Mouse (Mus musculus) heart, adult 9 months (tissue): Measurements from ENCODE around the gene Mgat4a.

Source experiments
- DNase-seq, 2 experiments: peaks; one replicate each; pipeline ENCODE4 v3.0.0; 2022; ENCODE audit warnings: low spot score in 2 of 2

Gene Mgat4a

DNA sequence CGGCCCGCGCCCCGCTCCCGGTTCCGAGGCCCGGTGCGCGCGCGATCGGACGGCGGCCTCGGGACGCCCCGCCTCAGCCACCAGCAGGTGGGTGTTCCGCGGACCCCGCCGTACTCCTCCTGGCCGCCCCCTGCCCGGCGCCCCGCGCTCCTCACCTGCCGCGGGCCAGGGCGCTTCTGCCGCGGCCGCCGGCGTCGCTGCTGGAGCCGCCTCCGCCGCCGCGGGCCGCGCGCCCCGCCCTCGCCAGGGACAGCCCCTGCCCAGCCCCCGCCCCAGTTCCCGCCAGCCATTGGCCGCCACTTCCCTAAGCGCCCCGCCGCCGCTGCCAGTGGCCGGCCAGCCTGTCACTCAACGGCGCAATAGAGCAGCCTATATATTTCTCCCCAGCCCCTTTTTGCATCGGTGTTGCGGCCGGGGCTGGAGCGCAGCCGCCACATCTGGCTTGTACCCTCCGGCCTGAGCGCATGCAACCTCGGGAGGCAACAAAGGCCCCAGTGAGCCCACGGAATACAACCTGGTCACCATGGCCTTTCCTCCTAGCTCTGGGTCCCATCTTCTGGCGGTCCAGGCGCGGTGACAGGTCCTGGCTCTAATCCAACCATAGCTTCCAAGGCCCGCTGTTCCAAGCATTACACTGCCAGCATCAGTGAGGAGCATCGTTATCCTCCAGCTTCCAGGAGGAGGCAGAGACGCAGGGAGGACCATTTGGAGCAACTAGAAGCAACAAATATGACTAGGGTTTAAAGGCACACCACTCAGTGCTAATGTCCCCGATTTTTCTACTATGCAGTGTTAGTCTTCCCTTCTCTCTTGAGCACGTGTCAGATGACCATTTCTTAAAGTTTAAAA, at the start of gene Mgat4a:
Gene Mgat4a (minus strand): TSS at position 207 of the 849 bp plus-strand sequence.
- DNase-seq = peak; percentile 90 to 94

DNA sequence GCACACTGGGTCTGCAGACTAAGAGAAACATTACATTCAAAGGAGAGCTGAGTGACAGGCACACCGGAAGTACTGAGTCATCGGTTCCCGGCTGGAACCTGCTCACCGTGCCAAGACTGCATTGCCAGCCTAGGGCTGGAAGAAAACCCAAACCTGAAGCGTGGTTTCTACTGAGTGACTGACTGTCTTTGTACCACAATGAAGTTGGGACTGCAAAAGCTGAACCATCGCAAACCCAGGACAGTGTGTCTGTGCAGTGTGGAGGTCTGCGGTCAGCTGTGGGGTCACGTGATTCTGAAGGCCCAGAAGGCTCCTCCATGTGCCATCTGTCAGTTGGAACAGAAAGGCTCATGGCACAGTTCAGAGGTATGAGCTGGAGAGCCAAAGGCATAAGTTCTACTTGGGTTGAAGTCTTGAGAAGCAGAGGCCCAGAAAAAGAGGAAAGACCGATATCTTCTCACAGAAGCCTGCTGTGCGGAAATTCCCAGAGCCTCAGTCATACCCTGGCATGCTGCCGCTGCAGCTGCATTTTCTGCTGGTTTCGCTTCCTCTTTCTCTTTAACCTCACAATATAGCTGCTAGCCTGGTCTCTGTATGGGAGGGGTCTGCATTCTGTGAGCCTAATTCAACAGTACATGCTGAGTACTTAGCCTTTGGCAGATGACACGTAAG, 45.1 kb upstream of the Mgat4a start:
- DNase-seq = peak; percentile 86 to 88

DNA sequence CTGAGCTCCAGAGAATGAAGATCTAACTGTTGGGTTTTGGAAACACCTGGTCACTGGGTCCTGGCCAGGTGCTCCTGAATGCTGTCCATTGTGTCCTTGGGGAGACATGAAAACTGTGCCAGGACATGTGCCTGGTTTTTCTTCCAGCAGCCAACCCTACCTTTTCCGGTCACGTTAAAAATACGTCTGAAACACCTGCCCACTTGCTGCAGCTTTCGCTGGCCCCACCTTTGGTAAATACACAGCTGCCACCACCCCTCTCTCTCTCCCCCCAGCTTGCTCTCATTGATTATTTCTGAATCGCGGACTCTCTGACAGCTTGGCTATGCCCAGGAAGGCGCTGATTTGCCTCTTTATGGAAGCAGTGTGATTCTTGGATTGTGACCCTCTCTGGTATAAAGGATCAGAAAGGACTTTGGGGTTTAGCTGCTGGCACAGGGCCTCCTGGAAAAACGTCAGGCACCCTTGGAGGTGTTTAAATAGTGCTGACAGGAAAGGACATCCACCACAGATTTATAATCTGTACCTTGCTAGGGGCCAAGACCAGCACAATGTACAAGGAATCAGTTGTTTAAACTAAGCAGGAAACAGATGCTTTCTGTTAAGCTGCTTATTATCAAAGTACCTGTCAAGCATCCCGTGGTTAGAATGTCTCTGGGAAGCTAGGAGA, 43.1 kb upstream of the Mgat4a start:
- DNase-seq = no peak

DNA sequence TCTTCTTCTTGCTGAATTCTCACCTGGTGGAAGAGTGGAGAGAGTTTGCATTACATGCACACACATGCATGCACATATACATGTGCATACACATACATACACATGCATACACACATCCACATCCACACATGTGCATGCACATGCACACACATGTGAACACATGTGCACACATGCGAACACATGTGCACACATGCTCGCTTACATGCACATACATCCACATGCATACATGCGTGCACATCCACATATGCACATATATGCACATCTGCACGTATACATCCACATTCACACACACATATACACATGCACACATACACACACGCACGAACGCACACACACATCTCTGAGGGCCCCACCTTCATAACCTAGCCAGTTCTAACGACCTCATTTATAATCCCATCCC, 42.4 kb upstream of the Mgat4a start:
- no peak for DNase-seq

DNA sequence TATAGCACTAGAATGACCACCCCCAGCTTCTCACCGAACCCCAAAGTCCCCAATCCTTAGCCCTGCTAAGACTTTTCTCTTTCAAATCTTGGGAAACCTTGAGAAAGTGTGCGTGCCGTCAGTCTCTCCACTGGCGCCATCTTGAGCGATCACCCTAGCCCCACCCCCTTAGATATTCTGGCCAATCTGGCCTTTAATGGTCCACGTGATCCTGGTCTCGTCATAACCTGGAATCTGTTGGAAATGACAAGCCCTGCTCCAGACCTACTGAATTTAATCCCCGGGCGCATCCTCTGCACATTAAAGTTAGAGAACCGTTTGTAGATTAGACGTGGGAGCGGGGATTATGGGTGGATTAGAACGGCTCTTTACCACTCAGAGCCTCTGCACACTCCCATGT, 38.9 kb upstream of the Mgat4a start:
- no peak for DNase-seq

DNA sequence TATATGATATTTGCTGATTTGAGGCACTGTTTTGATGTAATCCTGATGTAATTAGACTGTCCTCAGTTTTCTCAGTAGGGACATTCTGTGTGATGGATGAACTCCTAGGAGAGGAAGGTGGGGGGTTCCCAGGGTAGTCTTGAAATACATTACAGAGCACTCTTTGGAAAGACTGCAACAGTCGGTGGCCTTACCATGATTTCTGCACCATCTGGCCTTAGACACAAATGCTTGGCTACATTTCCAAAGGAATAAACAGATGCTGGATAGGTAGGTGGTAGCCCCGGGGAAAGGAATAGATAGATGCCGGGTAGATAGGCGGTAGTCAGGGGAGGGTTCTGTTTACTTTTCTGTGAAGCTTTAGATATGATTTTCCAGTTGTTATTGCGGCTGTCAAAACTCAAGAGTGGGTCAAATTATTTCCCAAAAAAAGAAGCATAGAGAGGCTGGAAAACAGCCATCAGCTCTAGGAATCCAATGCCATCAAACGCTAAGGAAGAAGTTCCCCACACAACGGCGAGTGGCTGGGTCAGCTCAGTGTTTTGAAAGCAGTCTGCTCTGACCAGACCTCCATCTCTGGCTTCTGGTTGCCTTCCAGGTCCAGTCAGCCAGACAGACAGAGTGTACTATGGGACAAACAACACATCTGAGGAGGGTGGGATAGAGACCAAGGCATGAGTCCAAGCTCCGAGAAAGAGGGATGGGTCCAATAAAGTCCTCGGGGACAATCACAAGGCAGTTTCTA, 31.9 kb upstream of the Mgat4a start:
- DNase-seq = peak in 1 of 2 experiments; percentile 15

DNA sequence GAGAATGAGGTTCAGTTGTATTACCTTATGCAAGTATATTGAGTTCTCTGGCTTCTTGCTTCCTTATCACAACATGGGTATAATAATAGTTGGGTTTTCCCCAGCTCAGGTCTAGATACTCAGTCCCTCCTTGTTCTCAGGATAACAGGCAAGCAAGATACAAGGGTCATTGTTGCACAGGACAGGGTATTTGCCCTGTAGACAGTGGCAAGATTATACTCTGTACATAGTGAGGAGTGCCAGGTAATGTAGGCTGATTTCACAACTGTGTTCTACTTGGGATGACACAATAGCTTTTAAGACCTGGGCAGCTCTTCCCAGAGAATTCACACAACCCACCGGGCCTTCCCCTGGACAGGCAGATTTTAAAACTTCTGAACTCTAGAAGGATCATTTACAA, 27.6 kb upstream of the Mgat4a start:
- DNase-seq = no peak

DNA sequence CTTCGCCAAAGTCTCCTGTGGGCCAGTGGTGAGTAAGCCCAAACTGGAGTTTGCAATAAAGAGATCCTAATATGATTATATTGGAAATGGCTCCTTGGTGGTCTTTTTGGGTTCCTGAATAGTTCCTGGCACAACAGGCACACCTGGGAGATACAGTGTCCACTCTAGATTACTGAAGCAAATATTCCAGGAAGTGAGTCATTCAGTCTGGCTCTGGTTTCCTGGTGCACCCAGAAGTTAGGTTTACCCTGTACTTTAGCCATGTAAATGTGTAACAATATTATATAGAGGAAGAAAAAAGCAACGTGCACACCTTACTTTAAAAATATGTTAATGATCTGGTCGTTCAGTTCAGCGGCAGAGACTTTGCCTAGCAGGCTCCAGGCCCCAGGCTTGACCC, 25.9 kb upstream of the Mgat4a start:
- DNase-seq = no peak

DNA sequence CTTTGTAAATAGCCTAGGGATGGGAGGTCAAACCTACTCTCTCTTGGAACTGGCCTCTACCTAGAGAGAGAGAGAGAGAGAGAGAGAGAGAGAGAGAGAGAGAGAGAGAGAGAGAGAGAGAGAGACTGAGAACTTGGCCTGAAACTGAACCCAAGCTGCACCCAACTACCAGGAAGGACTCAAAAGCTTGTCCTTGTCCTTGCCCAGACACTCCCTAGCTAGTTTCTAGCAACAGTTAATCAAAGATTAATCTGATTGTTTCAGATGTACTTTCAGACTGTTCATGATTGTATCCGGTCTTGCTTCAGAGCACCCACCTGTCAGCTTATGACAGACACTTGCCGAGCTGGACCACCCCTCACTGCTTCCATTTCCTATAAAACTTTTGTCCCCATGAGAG, 25.5 kb upstream of the Mgat4a start:
- DNase-seq = no peak

DNA sequence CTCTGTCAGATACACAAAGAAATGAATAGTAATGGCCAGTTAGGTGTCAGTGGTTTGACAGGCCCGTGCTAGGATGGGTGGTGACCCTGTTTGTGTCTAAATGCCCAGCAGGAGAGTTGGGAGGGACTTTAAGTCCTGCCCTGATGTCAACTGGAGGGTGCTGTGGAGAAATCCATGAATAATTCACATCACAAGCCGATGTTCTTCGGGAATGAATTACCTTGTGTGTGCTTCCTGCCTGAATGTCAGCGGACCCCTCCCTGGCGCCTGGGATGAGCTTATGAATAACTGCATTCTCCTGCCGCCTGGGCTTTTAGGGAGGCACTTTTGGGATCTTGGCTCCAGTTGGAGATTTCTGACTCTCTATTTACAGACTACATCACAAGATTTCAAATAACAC, 24.6 kb upstream of the Mgat4a start:
- DNase-seq = no peak

DNA sequence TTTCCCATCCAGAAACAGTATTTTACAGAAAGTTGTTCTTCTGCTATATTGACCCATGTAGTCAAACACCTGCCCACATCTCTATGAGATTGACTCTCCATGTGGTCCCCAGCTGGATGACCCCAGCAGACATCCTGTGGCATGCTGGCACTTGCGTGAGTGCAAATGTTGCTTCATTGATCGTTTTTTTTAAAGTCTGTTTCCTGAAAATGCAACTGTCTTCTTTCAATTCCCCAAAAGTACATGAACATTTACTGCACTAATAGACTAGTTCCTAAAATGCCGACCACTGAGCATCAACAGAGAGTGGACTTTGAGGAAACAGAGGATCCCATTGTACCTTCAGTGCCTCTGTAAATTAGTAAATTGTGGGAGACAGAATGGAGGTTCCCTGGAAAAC, 21.1 kb upstream of the Mgat4a start:
- DNase-seq = peak; percentile 21 to 57

DNA sequence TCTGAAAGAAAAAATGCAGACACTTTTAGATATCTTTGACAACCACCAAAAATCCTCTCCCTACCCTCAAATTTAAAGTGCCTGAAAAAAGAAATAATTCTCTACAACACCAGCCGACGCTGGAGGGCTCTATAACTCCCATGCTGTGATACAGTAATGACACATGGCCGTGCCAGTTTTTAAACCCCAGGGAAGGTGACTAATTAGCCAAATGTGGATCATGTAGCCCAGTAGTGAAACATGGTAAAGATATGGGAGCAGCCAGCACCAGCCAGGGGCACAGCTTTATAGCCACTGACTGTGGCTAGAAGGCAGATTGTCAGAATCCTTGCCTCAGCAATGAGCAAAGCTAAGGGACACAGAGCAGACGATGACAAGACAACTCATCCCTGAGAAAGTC, 19.5 kb upstream of the Mgat4a start:
- no peak for DNase-seq

DNA sequence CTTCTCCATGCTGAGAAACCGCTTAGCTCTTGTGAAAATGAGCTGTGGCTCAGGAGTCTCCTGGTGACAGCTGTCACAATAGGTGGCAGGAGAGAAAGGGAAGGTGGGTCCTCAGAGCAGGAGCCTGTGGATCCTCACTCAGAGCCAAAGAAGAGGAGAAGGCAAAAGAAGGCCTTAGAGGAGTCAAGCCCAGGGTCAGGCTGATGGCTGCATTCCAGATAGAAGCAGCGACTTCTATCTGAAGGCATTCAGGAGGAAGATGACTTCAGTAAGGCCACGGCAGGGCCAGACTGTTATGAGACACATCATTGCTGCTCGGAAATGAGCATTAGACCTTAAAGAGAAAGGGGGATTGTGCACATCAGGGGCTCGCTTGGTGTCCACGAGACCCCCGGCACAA, 11.2 kb upstream of the Mgat4a start:
- no peak for DNase-seq

DNA sequence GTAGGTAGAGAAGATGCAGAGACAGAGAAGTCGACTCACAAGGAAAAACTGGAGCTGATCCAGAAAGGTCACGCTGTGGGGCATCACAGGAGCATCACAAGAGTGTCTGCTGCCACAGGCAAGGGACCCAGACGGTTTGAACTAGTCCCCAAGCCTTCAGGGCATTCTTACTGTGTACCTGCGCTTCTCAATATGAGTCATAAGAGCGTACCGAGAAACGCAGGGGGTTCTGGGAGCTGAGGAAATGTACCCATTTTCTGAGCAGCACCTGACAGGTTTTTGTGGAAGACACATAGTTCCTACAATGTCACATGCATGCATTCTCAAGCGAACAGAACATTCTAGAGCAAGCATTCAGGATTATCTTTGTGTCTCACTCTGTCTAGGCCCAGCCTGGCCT, 8.7 kb upstream of the Mgat4a start:
- no peak for DNase-seq

DNA sequence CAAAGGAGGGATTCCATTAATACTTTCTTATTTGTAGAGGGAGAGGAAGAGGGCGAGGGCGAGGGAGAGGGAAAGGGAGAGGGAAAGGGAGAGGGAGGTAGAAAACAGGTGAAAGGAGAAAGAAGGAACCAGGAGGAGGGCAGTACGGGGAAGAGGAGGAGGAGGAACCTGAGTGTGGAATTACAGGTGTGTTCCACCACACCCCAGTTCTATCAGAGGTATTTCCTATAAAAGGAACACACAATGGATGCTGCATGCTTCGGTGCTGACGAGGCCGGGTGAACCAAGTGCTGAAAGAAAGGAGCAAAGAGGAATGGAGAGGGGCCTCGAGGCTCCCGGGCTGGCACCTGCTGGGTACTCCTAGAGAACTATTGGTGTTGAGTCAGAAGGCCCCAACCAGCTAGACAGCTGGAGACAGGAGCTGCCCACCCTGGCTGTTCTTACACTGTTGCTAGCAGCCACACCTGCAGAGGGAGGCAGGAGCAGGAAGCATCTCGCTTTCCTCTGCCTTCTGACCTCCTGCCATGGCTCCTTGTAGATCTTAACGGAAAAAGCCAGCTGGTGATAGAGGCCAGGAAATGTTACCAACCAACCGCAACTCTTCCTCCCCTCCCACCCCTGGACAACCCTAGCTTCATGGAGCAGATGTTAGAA, 5.7 kb upstream of the Mgat4a start:
- DNase-seq = no peak

DNA sequence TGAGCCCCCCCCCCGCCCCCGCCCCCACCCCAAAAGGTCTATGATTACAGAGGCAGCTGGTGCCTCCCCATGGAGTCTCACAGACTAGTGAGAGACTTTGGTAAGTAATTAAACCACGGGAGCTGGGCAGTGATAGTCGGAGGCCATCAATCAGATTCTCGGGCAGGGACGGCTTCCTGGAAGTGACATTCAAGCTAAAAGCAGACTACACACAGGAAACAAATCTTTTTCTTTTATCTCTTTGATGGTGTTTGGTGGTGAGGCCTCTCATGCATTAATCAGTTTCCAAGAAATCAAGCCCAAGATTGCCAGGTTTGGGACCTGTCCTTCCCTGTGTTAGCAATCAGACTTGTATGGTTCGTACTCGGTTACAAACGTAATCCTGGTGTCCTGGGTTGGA, 3.4 kb upstream of the Mgat4a start:
- DNase-seq = no peak

DNA sequence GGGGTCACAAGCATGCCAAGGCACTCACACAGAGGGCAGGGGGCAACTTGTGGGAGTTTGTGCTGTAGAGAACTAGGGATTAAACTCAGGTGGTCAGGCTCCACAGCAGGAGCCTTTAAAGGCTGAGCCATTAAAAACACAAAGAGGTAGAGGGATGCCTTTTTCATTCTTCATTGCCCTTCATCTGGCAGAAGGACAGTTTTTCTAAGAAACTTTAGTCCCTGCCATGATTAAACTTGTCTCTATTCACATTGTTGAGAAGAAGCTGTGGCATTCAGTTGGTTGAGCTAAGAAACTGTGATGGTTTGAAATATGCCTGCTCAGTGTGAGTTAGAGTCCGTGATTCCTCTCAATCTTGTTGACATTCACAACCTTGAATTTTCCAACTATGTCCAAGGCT, 2.2 kb upstream of the Mgat4a start:
- DNase-seq = no peak

DNA sequence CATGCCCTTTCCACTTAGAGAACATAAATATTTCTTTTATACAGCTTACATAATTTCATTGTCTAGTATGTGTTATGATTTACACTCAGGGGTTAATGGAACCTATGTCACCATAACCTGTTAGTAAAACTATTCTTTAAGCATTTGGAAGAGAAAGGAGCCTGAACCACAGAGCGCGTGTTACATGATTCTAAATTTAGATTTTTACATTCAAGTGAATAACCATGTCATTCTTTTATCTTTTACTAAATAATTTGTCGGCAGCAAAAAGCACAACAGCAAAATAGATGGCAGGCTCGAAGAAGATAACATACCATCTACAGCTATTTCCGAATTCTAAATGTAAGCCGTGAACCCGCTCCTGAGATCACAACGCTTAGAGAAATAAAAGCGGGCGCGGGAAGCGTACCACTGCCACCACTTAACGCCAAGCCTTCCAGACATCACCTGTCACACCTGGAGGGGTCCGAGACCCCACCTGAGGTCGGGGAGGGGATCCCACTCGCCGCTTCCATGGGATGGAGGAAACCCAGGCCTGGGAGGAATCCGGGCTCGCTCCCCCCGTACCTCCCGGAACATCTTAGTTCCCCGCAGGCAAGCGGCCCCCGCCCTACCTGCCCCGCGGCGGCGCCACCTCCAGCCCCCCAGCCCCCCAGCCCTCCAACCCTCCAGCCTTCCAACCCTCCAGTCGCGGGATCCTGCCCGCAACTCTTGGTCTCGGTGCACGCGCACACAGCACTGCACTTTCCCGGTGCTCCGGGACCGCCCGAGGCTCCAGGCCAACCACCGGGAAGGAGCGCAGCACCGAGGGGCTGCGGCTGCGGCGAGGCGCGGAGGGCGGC, 627 bp downstream of the Mgat4a start:
- no peak for DNase-seq

DNA sequence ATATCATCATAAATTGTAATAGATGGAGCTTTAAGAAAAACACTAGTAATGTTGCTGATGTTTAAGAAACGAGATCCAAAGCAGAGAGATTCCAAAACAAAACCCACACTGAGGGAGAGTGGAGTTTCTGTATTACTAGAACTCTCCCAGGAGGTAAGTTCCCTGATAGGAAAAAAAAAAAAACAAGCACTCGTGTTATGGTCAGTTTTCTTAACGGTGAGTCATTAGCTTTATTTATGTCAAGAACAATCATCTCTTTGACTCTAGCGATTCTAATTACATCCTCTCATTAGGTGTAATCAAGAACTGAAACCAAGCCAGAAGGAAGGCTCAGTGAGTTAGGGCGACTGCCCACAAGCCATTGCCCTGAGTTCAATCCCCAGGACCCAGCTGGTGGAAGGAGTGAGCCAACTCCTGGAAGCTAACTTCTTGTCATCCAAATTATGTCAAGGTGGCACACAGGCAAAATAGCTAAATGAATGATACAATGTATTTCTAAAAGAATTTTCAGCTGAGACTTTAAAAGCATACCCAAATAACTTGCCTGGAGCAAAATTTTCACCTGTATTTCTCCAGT, 6.2 kb downstream of the Mgat4a start:
- no peak for DNase-seq

DNA sequence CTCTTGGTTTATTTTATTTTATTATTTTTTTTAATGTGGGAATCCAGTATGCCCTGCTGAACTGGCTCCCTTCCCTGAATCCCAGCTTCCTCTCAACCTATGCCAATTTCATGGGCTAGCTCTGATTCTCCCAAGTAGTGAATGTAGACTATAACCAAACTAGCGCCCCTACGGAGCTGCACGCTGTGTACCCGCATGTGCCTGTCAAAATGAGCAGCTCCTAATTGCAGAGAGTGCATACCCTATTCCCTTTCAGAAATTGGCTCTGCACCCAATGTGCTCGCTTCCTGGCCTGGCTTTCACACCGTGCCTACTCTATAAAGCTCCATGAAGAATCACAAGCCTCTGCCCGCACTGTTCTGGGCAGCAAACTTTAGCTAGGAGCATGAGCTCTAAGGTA, 7.6 kb downstream of the Mgat4a start:
- no peak for DNase-seq

DNA sequence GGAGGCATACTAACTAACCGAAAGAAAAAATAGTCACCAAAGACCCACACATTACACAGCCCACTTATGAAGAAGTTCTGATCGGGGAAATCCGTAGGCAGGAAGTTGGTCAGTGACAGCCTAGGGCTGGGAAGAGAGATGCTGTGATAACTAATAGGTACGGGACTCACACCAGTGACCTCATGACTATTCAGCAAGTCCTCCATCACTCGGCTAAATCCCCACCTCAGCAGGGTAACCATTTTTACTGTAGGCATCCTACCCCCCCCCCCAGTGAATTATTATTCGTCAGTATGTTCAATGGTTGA, 8.3 kb downstream of the Mgat4a start:
- DNase-seq = no peak
